16 mouse cellular contexts compared by ENCODE assay signal in the genomic region with DNA sequence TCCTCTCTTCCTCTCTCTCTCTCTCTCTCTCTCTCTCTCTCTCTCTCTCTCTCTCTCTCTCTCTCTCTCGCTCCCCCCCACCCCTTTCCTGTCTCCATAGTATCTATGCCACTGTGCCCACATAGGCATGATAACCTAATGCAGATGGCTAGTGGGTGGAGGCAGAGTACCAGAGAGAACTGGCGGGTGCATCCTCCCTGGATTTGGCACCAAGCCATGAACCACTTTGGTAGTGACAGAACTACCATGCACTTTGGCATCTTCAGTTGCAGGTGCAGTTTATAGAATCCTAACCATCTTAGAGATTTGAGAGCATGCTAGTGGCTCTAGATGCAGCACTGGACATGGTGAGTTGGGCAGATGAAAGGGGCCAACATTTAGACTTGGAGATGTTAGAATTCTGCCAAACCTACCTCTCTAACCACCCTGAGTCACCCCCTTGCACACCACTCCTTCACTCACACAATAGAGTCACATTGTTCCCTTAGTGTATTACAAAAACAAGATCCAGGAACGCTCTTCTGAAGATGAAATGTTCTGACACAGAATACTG. TPM values are rescaled to one million over a fixed set of nuclear protein-coding genes. Genes with fewer than 3 reads are reported as not detected.
DNase-seq lines count a peak whose midpoint lies in the region; ATAC-seq lines count a peak whose summit lies in the region.
"Had no signal": no experiment of that assay in that cellular context is flagged by ENCODE, and none has a peak within 500 bp of the region (broad histone marks: within the 10 kb centered on the region; RNA-seq: fewer than 3 reads in every experiment).

No protein-coding gene starts in this region.

- peak; percentile 64 for ATAC-seq in frontal cortex, adult (ENCODE audit: low TSS enrichment)
- ATAC-seq in monocyte, adult 5-6 weeks (replicated peaks; ENCODE audit: insufficient number of reproducible peaks, low FRiP score, low TSS enrichment, poor library complexity, severe bottlenecking): no peak
- ATAC-seq: forebrain, embryonic 14.5 days; intestine, embryonic 15.5 days; midbrain, embryonic 16.5 days had no signal

- intact Hi-C loops in left cerebral cortex, postnatal 25 days (cut with DNase I): no loop called here
- intact Hi-C loops in left cerebral cortex, postnatal 36 days (cut with DNase I): no loop called here

- no peak for DNase-seq in frontal cortex, postnatal 25 days (ENCODE audit: low spot score in 2 of 2)
- DNase-seq in left cerebral cortex, postnatal 25 days (ENCODE audit: low spot score in 2 of 2): peak; percentile 18 to 25
- DNase-seq in left cerebral cortex, postnatal 36 days (ENCODE audit: low spot score in 2 of 2): no peak
- DNase-seq in brain, adult 2 months (ENCODE audit: low read depth, low spot score): peak; percentile 60
- peak; percentile 61 for DNase-seq in layer of hippocampus, adult 9-11 months
- DNase-seq in kidney, adult 11 months: no peak
- DNase-seq: adrenal gland, postnatal 36 days; cerebellum, adult 8-10 months; gastrocnemius, postnatal 25 days; lung, adult 18-20 months; lung, postnatal 14 days had no signal

RNA-seq across cellular contexts. Expression of a gene that starts 23.4 kb away (rescaled TPM):
- 10 to 100 TPM; 10.2 to 10.5 TPM for total RNA-seq in left cerebral cortex, postnatal 25 days (2021)
- 1 to 10 TPM; 7.3 to 7.5 TPM for total RNA-seq in left cerebral cortex, postnatal 36 days (2021)
- total RNA-seq in monocyte, adult 5-6 weeks (2017): not detected in 3 replicates

Comparison
In these comparisons a context has a peak if more than half of its experiments do, and no peak if none do; other contexts are left out.
1. DNase-seq: peak in left cerebral cortex, postnatal 25 days (2 of 2), brain, adult 2 months (single experiment) and layer of hippocampus, adult 9-11 months (single experiment); none in frontal cortex, postnatal 25 days (0 of 2), left cerebral cortex, postnatal 36 days (0 of 2) and kidney, adult 11 months (single experiment).